Mouse (Mus musculus): Measurements from ENCODE around the gene Drosha.

GRCm38 (mm10) chr15:12878581-12878980, 54.0 kb downstream of the Drosha start:
- TF ChIP-seq POLR2A (IDR thresholded peaks at IDR 0.05; ENCODE audit: borderline replicate concordance, insufficient read depth, low read length), result no peak
- no peak for TF ChIP-seq CTCF (IDR thresholded peaks at IDR 0.05; ENCODE audit: borderline replicate concordance, insufficient read depth, low read depth, low read length)
